8 mouse cellular contexts compared by ENCODE assay signal in the genomic region with DNA sequence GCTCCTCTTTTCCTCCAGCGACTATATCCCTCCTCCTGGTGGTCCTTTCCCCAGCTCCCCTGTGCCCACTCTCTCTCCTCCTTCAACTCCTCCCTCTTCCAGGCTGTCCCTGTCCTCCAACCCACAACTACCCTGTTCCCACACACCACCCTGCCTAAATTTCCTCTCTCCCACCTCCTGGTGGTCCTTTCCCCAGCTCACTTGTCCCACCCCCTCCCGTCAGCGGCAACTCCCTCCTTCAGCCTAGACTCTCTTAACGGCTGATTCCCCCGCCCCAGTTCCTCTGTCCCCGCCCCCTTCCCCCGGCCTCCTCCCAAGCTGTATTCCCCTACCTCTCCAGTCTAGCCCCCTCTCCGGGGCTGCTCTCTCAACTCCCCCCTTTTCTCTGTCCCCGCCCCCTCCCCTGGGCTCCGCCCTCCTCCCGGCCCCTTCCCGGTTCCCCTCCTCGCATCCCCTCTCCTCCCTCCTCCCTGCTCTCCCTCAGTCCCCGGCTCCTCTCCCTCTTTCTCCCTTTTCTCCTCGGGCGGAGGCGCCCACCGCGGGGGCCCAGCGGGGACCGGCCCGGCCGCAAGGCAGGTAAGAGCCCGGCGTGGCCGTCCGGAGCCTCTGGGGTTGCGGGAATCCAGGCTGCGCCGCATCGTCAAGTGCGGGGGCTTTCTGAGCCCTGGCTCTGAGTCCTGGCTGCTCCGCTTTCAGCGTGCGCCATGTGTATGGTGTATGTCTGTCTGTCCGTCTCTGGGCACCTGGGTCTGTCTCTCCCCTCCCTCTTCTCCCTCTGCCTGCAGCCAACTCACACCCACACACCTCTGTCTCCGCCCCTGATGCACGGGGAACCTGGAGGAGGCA. TPM values are rescaled to one million over a fixed set of nuclear protein-coding genes. Genes with fewer than 3 reads are reported as not detected.
DNase-seq lines count a peak whose midpoint lies in the region; ATAC-seq and TF ChIP-seq lines count a peak whose summit lies in the region.

No protein-coding gene starts in this region.

- under 1% methylated on average over 36 of the region's 38 CpGs for WGBS in kidney, embryonic 16.5 days
- under 1% methylated on average over 37 of the region's 38 CpGs for WGBS in forebrain, embryonic 11.5 days
- 1% methylated on average over 37 of the region's 38 CpGs for WGBS in stomach, embryonic 15.5 days

- TF ChIP-seq CTCF in layer of hippocampus, adult 2 months (conservative IDR thresholded peaks at IDR 0.05), result no peak; the same call in 1 of the 2 replicates

- peaks cover 3% of the 10 kb centered on the region; the same call in 1 of the 2 replicates for H3K27me3 ChIP-seq in kidney, embryonic 16.5 days (ENCODE audit: insufficient read depth, low read length)
- H3K27me3 ChIP-seq in forebrain, embryonic 11.5 days (ENCODE audit: control insufficient read depth, insufficient read depth, low read length), result no peaks in the 10 kb centered on the region
- H3K27me3 ChIP-seq in stomach, embryonic 15.5 days (replicated peaks), result no peaks in the 10 kb centered on the region

- peak; percentile 87 for ATAC-seq in kidney, embryonic 16.5 days (ENCODE audit: low FRiP score, low TSS enrichment)
- peak; percentile 78 for ATAC-seq in forebrain, embryonic 11.5 days (replicated peaks; ENCODE audit: low FRiP score)
- ATAC-seq in megakaryocyte progenitor cell, adult 5-6 weeks (replicated peaks; ENCODE audit: poor library complexity), result peak; percentile 9; the same call in 1 of the 2 replicates
- peak; percentile 83 for ATAC-seq in stomach, embryonic 15.5 days (ENCODE audit: insufficient read depth, low FRiP score, low read depth)

- peak overlapping the region; percentile 95 for H3K4me2 ChIP-seq in kidney, embryonic 16.5 days (replicated peaks; ENCODE audit: low read depth, low read length)
- H3K4me2 ChIP-seq in forebrain, embryonic 11.5 days (ENCODE audit: low read depth, low read length, severe bottlenecking), result peak overlapping the region; percentile 95
- H3K4me2 ChIP-seq in stomach, embryonic 15.5 days, result peak overlapping the region; percentile 69

- H3K27ac ChIP-seq in kidney, embryonic 16.5 days (ENCODE audit: low read length), result peak overlapping the region; percentile 78
- peak overlapping the region; percentile 76 for H3K27ac ChIP-seq in forebrain, embryonic 11.5 days (ENCODE audit: low read depth, low read length)
- peak overlapping the region; percentile 99 for H3K27ac ChIP-seq in layer of hippocampus, adult 2 months
- peak overlapping the region; percentile 75 for H3K27ac ChIP-seq in stomach, embryonic 15.5 days

- peak overlapping the region; percentile 76 for H3K9ac ChIP-seq in kidney, embryonic 16.5 days (replicated peaks; ENCODE audit: low read length)
- peak overlapping the region; percentile 78 for H3K9ac ChIP-seq in forebrain, embryonic 11.5 days (ENCODE audit: low read length)
- peak overlapping the region; percentile 43; the same call in 1 of the 2 replicates for H3K9ac ChIP-seq in stomach, embryonic 15.5 days

- H3K36me3 ChIP-seq in kidney, embryonic 16.5 days (ENCODE audit: insufficient read depth, low read length), result no peaks in the 10 kb centered on the region
- H3K36me3 ChIP-seq in forebrain, embryonic 11.5 days (ENCODE audit: control insufficient read depth, insufficient read depth, low read length), result no peaks in the 10 kb centered on the region
- H3K36me3 ChIP-seq in stomach, embryonic 15.5 days, result no peaks in the 10 kb centered on the region

- H3K9me3 ChIP-seq in kidney, embryonic 16.5 days (ENCODE audit: low read length), result no peaks in the 10 kb centered on the region
- no peaks in the 10 kb centered on the region for H3K9me3 ChIP-seq in forebrain, embryonic 11.5 days (ENCODE audit: control insufficient read depth, low read length)
- no peaks in the 10 kb centered on the region for H3K9me3 ChIP-seq in stomach, embryonic 15.5 days

- peak overlapping the region; percentile 64 for H3K4me3 ChIP-seq in kidney, embryonic 16.5 days (ENCODE audit: low read length)
- peak overlapping the region; percentile 62 for H3K4me3 ChIP-seq in forebrain, embryonic 11.5 days (ENCODE audit: low read depth, low read length)
- H3K4me3 ChIP-seq in layer of hippocampus, adult 2 months, result peak overlapping the region; percentile 84
- peak overlapping the region; percentile 56 for H3K4me3 ChIP-seq in stomach, embryonic 15.5 days (replicated peaks)

- DNase-seq in kidney, adult 11 months, result no peak
- DNase-seq in brain, embryonic 18.5 days (ENCODE audit: low read depth, low spot score), result peak; percentile 87
- peak; percentile 95 for DNase-seq in forebrain, embryonic 11.5 days (ENCODE audit: low spot score)
- peak; percentile 65 to 67 for DNase-seq in layer of hippocampus, adult 2 months (ENCODE audit: low spot score in 2 of 2)
- no peak for DNase-seq in urinary bladder, postnatal 10 days (ENCODE audit: low spot score)

- peaks cover 26% of the 10 kb centered on the region for H3K4me1 ChIP-seq in kidney, embryonic 16.5 days (ENCODE audit: insufficient read depth, low read length)
- H3K4me1 ChIP-seq in forebrain, embryonic 11.5 days (replicated peaks; ENCODE audit: control insufficient read depth, insufficient read depth, low read length), result peaks cover 28% of the 10 kb centered on the region
- peaks cover 24% of the 10 kb centered on the region; the same call in 1 of the 2 replicates for H3K4me1 ChIP-seq in stomach, embryonic 15.5 days

RNA-seq across cellular contexts. Expression of a gene that starts 0.4 kb away (rescaled TPM):
- polyA plus RNA-seq in kidney, embryonic 16.5 days (2015; fragmentation: Nextera tagmentation; extraction: Ambion mirVana), result 0.12 and 0.17 TPM in 2 replicates
- 0.36 and 0.88 TPM in 2 replicates for polyA plus RNA-seq in forebrain, embryonic 11.5 days (2014; fragmentation: Nextera tagmentation; extraction: Ambion mirVana)
- total RNA-seq in layer of hippocampus, adult 2 months (2021), result 100 to 1,000 TPM; 305 to 320 TPM
- total RNA-seq in megakaryocyte progenitor cell, adult 5-6 weeks (2015), result not detected in 2 replicates
- not detected in 2 replicates for total RNA-seq in megakaryocyte progenitor cell, adult 5-6 weeks (2017)
- 0.30 and 0.35 TPM in 2 replicates for polyA plus RNA-seq in stomach, embryonic 15.5 days (2015; fragmentation: Nextera tagmentation; extraction: Ambion mirVana)

RNA-seq across cellular contexts. Expression of a gene that starts 10.4 kb away (rescaled TPM):
- polyA plus RNA-seq in kidney, embryonic 16.5 days (2015; fragmentation: Nextera tagmentation; extraction: Ambion mirVana), result 33.9 and 36.8 TPM in 2 replicates
- 19.7 and 22.5 TPM in 2 replicates for polyA plus RNA-seq in forebrain, embryonic 11.5 days (2014; fragmentation: Nextera tagmentation; extraction: Ambion mirVana)
- 10 to 100 TPM; 39.4 to 47.0 TPM for total RNA-seq in layer of hippocampus, adult 2 months (2021)
- total RNA-seq in megakaryocyte progenitor cell, adult 5-6 weeks (2015), result 8.1 and 10.7 TPM in 2 replicates
- 8.3 and 10.6 TPM in 2 replicates for total RNA-seq in megakaryocyte progenitor cell, adult 5-6 weeks (2017)
- polyA plus RNA-seq in stomach, embryonic 15.5 days (2015; fragmentation: Nextera tagmentation; extraction: Ambion mirVana), result 29.5 and 29.9 TPM in 2 replicates

RNA-seq across cellular contexts. Expression of a gene that starts 31.8 kb away (rescaled TPM):
- 215 and 220 TPM in 2 replicates for polyA plus RNA-seq in kidney, embryonic 16.5 days (2015; fragmentation: Nextera tagmentation; extraction: Ambion mirVana)
- 156 and 167 TPM in 2 replicates for polyA plus RNA-seq in forebrain, embryonic 11.5 days (2014; fragmentation: Nextera tagmentation; extraction: Ambion mirVana)
- total RNA-seq in layer of hippocampus, adult 2 months (2021), result 100 to 1,000 TPM; 309 to 325 TPM
- 69.2 and 72.0 TPM in 2 replicates for total RNA-seq in megakaryocyte progenitor cell, adult 5-6 weeks (2015)
- 46.2 and 57.8 TPM in 2 replicates for total RNA-seq in megakaryocyte progenitor cell, adult 5-6 weeks (2017)
- polyA plus RNA-seq in stomach, embryonic 15.5 days (2015; fragmentation: Nextera tagmentation; extraction: Ambion mirVana), result 175 and 176 TPM in 2 replicates

RNA-seq across cellular contexts. Expression of a gene that starts 44.8 kb away (rescaled TPM):
- 23.9 and 27.7 TPM in 2 replicates for polyA plus RNA-seq in kidney, embryonic 16.5 days (2015; fragmentation: Nextera tagmentation; extraction: Ambion mirVana)
- 77.8 and 79.7 TPM in 2 replicates for polyA plus RNA-seq in forebrain, embryonic 11.5 days (2014; fragmentation: Nextera tagmentation; extraction: Ambion mirVana)
- 10 to 100 TPM; 37.3 to 38.6 TPM for total RNA-seq in layer of hippocampus, adult 2 months (2021)
- total RNA-seq in megakaryocyte progenitor cell, adult 5-6 weeks (2015), result 0.34 TPM in 1 of 2 replicates, not detected in the other
- total RNA-seq in megakaryocyte progenitor cell, adult 5-6 weeks (2017), result not detected in 2 replicates
- polyA plus RNA-seq in stomach, embryonic 15.5 days (2015; fragmentation: Nextera tagmentation; extraction: Ambion mirVana), result 28.2 and 28.8 TPM in 2 replicates

Comparison
In these comparisons a context has a peak if more than half of its experiments do, and no peak if none do; other contexts are left out.
1. ATAC-seq: peak in every context shown above with its lines; median percentile 87 in kidney, embryonic 16.5 days; 83 in stomach, embryonic 15.5 days; 78 in forebrain, embryonic 11.5 days; 9 in megakaryocyte progenitor cell, adult 5-6 weeks.
2. DNase-seq: peak in brain, embryonic 18.5 days (single experiment), forebrain, embryonic 11.5 days (single experiment) and layer of hippocampus, adult 2 months (2 of 2); none in kidney, adult 11 months (single experiment) and urinary bladder, postnatal 10 days (single experiment).
3. Peak in every context shown above with its lines, with median percentiles within 50 percentile points of each other: H3K27ac ChIP-seq, H3K4me2 ChIP-seq, H3K4me3 ChIP-seq and H3K9ac ChIP-seq.